Mouse (Mus musculus) C2C12 (cell line): ENCODE data around the gene Gm16440.
"Not testable (repeated sequence)": the region's sequence is repeated elsewhere in the genome, so short reads cannot be mapped to it uniquely, and the experiment has no call there.

ENCODE experiments used
- CTCF ChIP-seq: IDR thresholded peaks from one replicate; pipeline ENCODE4 v1.5.1; 2011; ENCODE audit not compliant: control insufficient read depth, insufficient read depth, insufficient read length
- MYOG ChIP-seq: IDR thresholded peaks from one replicate; pipeline ENCODE4 v1.6.1; 2011; ENCODE audit not compliant: control insufficient read depth, insufficient read length; ENCODE audit errors: extremely low read depth
- USF1 ChIP-seq: IDR thresholded peaks from one replicate; pipeline ENCODE4 v1.6.1; 2011; ENCODE audit warnings: low read depth, mild to moderate bottlenecking, control low read depth, moderate library complexity

DNA sequence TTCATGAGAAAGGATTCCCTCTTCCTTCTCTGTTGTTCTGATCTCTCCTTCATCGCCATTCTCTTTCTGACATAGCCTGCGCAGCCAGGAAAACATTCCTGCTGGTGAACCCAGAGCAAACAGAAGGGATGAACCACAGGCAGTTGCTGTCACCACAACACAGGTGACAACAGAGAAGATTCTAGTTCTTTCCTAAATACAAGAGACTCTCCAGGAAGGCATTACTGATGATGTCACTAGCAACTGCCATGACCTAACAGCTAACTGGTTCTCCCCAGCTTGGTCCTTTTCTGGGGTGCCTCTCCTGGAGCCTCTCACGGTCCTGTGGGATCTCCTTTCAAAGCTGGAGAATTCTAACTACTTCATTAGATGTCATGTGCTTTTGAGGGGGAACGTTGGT is at the start of gene Gm16440:
- not testable (repeated sequence) for TF ChIP-seq CTCF, USF1, MYOG
